Mouse (Mus musculus): ENCODE data around the gene Slc25a25. TPM values are rescaled to one million over a fixed set of nuclear protein-coding genes. Genes with fewer than 3 reads are reported as not detected.

Slc25a25 gene
- total and polyA plus RNA-seq, 3 experiments, result 6.6 to 10.0 (median 9.8) TPM

GRCm38 (mm10) chr2:32426141-32426540, 25.1 kb downstream of the Slc25a25 start:
- H3K4me3 ChIP-seq (replicated peaks in 1 of 3; ENCODE audit: low read depth in 2 of 3, low read length in 2 of 3, poor library complexity in 1 of 3), result no peak overlapping the region
- H3K27me3 ChIP-seq (replicated peaks), result no peaks in the 10 kb centered on the region
- H3K9me3 ChIP-seq (replicated peaks; ENCODE audit: low read length), result no peaks in the 10 kb centered on the region
- no peak overlapping the region for H3K9ac ChIP-seq (ENCODE audit: insufficient read depth, low read depth)
- dilution Hi-C loops (cut with MboI; ENCODE audit: extremely low pct_ligation_motif_present, extremely low pct_unique_long_range_greater_than_20kb, low sequenced_read_pairs), result no loop called here
- H3K79me2 ChIP-seq (replicated peaks; ENCODE audit: control insufficient read depth, extremely low read depth, insufficient read depth, poor library complexity, severe bottlenecking), result no peaks in the 10 kb centered on the region
- no peak overlapping the region for H3K4me2 ChIP-seq (ENCODE audit: insufficient read depth, low read depth, poor library complexity, severe bottlenecking)
- DNase-seq (ENCODE audit: extremely low read depth), result no peak
- in situ Hi-C loops (cut with MboI; ENCODE audit: low pct_ligation_motif_present, low pct_unique_long_range_greater_than_20kb, low sequenced_read_pairs), result no loop called here
- TF ChIP-seq BHLHE40 (IDR thresholded peaks at IDR 0.05; ENCODE audit: low read depth, low read length) (no peak), ETS1 (conservative IDR thresholded peaks at IDR 0.05; ENCODE audit: low read depth, low read length) (no peak), USF1 (IDR thresholded peaks at IDR 0.05; ENCODE audit: low read depth, low read length) (no peak), ZNF384 (IDR thresholded peaks at IDR 0.05; ENCODE audit: low read depth, low read length) (no peak), TCF12 (IDR thresholded peaks at IDR 0.05; ENCODE audit: low read depth, low read length) (no peak), ZC3H11A (IDR thresholded peaks at IDR 0.05; ENCODE audit: low read depth, low read length) (no peak), CHD1 (IDR thresholded peaks at IDR 0.05; ENCODE audit: low read depth, low read length) (no peak), MAFK (IDR thresholded peaks at IDR 0.05; ENCODE audit: insufficient replicate concordance, low read length) (no peak), KAT2A (IDR thresholded peaks at IDR 0.05; ENCODE audit: insufficient replicate concordance, low read length) (no peak), SIN3A (IDR thresholded peaks at IDR 0.05; ENCODE audit: low read length) (no peak), E2F4 (IDR thresholded peaks at IDR 0.05; ENCODE audit: insufficient replicate concordance, low read depth, low read length) (no peak), GABPA (IDR thresholded peaks at IDR 0.05; ENCODE audit: insufficient replicate concordance, low read depth, low read length) (no peak), MYC (IDR thresholded peaks at IDR 0.05; ENCODE audit: low read depth, low read length) (no peak)
- peaks cover 8 to 42% of the 10 kb centered on the region in 2 experiments for H3K4me1 ChIP-seq (ENCODE audit: control insufficient read depth in 1 of 2, insufficient read depth in 2 of 2)
- H3K36me3 ChIP-seq (replicated peaks in 1 of 2; ENCODE audit: control insufficient read depth in 1 of 2, insufficient read depth in 1 of 2, low read length in 1 of 2), result peaks cover 0 to 18% of the 10 kb centered on the region in 2 experiments
- no peak overlapping the region for H3K27ac ChIP-seq (ENCODE audit: insufficient read depth, low read depth)

- no peaks in the 10 kb centered on the region for H3K79me2 ChIP-seq (replicated peaks; ENCODE audit: control insufficient read depth, extremely low read depth, insufficient read depth, poor library complexity, severe bottlenecking)
- dilution Hi-C loops (cut with MboI; ENCODE audit: extremely low pct_ligation_motif_present, extremely low pct_unique_long_range_greater_than_20kb, low sequenced_read_pairs), result no loop called here
- H3K27me3 ChIP-seq (replicated peaks), result no peaks in the 10 kb centered on the region
- peaks cover 3 to 20% of the 10 kb centered on the region in 2 experiments for H3K36me3 ChIP-seq (replicated peaks in 1 of 2; ENCODE audit: control insufficient read depth in 1 of 2, insufficient read depth in 1 of 2, low read length in 1 of 2)
- no peak overlapping the region for H3K4me2 ChIP-seq (ENCODE audit: insufficient read depth, low read depth, poor library complexity, severe bottlenecking)
- no peak overlapping the region for H3K27ac ChIP-seq (ENCODE audit: insufficient read depth, low read depth)
- H3K9ac ChIP-seq (ENCODE audit: insufficient read depth, low read depth), result no peak overlapping the region
- H3K4me3 ChIP-seq (replicated peaks in 1 of 3; ENCODE audit: low read depth in 2 of 3, low read length in 2 of 3, poor library complexity in 1 of 3), result no peak overlapping the region
- no peak for DNase-seq (ENCODE audit: extremely low read depth)
- H3K9me3 ChIP-seq (replicated peaks; ENCODE audit: low read length), result no peaks in the 10 kb centered on the region
- in situ Hi-C loops (cut with MboI; ENCODE audit: low pct_ligation_motif_present, low pct_unique_long_range_greater_than_20kb, low sequenced_read_pairs), result no loop called here
- H3K4me1 ChIP-seq (ENCODE audit: control insufficient read depth in 1 of 2, insufficient read depth in 2 of 2), result peaks cover 8 to 42% of the 10 kb centered on the region in 2 experiments
- TF ChIP-seq GABPA (IDR thresholded peaks at IDR 0.05; ENCODE audit: insufficient replicate concordance, low read depth, low read length) (no peak), POLR2A (IDR thresholded peaks at IDR 0.05; ENCODE audit: low read depth, low read length) (no peak), RAD21 (IDR thresholded peaks at IDR 0.05; ENCODE audit: low read depth, low read length) (no peak), ETS1 (conservative IDR thresholded peaks at IDR 0.05; ENCODE audit: low read depth, low read length) (no peak), MXI1 (IDR thresholded peaks at IDR 0.05; ENCODE audit: low read depth, low read length) (no peak), JUN (IDR thresholded peaks at IDR 0.05; ENCODE audit: insufficient read depth, low read depth, low read length) (no peak), IRF4 (IDR thresholded peaks at IDR 0.05; ENCODE audit: low read depth, low read length) (no peak), POLR2AphosphoS2 (IDR thresholded peaks at IDR 0.05; ENCODE audit: low read depth, low read length) (no peak), UBTF (IDR thresholded peaks at IDR 0.05; ENCODE audit: low read depth, low read length) (no peak), RCOR1 (conservative IDR thresholded peaks at IDR 0.05; ENCODE audit: low read depth, low read length) (no peak), SIN3A (IDR thresholded peaks at IDR 0.05; ENCODE audit: low read length) (no peak), ELF1 (IDR thresholded peaks at IDR 0.05; ENCODE audit: low read depth, low read length) (no peak)
Measured at GRCm38 (mm10) chr2:32425568-32425967, 25.7 kb downstream of the Slc25a25 start.
